Mouse (Mus musculus) midbrain, postnatal 0 days (tissue): ENCODE results near the gene Dgkq. TPM values are rescaled to one million over a fixed set of nuclear protein-coding genes. Genes with fewer than 3 reads are reported as not detected.
A peak's percentile ranks its signal among the peaks of the same experiment; 100 is the strongest.

Experiments used
- ATAC-seq: fragments of 200-750 bp; cut with Nextera tagmentation; 2 replicates; pipeline ENCODE4 v1.8.0; 2017; ENCODE audit warnings: moderate number of reproducible peaks, mild to moderate bottlenecking, moderate TSS enrichment, moderate library complexity; ENCODE audit not compliant: low FRiP score
- DNase-seq: peaks from one replicate; pipeline ENCODE4 v3.0.0-alpha.2; 2015; ENCODE audit warnings: low spot score
- H3K27ac ChIP-seq: fragments of 300-500 bp; sonication (generic); 2 replicates; pipeline ENCODE4 v1.5.1; 2014; ENCODE audit warnings: low read depth, mild to moderate bottlenecking, low read length, mixed read lengths
- H3K27me3 ChIP-seq: fragments of 300-500 bp; sonication (generic); 2 replicates; pipeline ENCODE4 v1.6.1; 2014; ENCODE audit warnings: low read length, control low read depth, mixed read lengths; ENCODE audit not compliant: insufficient read depth
- H3K36me3 ChIP-seq: fragments of 300-500 bp; sonication (generic); 2 replicates; pipeline ENCODE4 v1.6.1; 2014; ENCODE audit warnings: low read length, control low read depth, mixed read lengths; ENCODE audit not compliant: insufficient read depth
- H3K4me1 ChIP-seq: fragments of 300-500 bp; sonication (generic); 2 replicates; pipeline ENCODE4 v1.6.1; 2014; ENCODE audit warnings: mild to moderate bottlenecking, control low read depth, antibody characterized with exemption, low read length, mixed read lengths; ENCODE audit not compliant: insufficient read depth
- H3K4me2 ChIP-seq: fragments of 300-500 bp; sonication (generic); 2 replicates; pipeline ENCODE4 v1.6.1; 2014; ENCODE audit warnings: low read depth, mild to moderate bottlenecking, low read length, mixed read lengths; ENCODE audit not compliant: poor library complexity, severe bottlenecking
- H3K4me3 ChIP-seq: fragments of 300-500 bp; sonication (generic); 2 replicates; pipeline ENCODE4 v1.5.1; 2014; ENCODE audit warnings: low read depth, mild to moderate bottlenecking, low read length, moderate library complexity
- H3K9ac ChIP-seq: fragments of 300-500 bp; sonication (generic); replicated peaks from 2 replicates; pipeline ENCODE4 v1.6.1; 2014; ENCODE audit warnings: mild to moderate bottlenecking, low read length, moderate library complexity, mixed read lengths; ENCODE audit not compliant: poor library complexity, severe bottlenecking
- H3K9me3 ChIP-seq: fragments of 300-500 bp; sonication (generic); 2 replicates; pipeline ENCODE4 v1.6.1; 2016; ENCODE audit warnings: low read length, control low read depth
- CTCF ChIP-seq: IDR thresholded peaks from 2 replicates; pipeline ENCODE4 v1.5.1; 2016; ENCODE audit warnings: antibody characterized with exemption, mild to moderate bottlenecking
- WGBS: fragments of 180-500 bp; shearing (Covaris S2); extraction: QIAGEN DNeasy Blood & Tissue Kit; methylation state at CpG from one replicate; pipeline ENCODE4 v1.1.7; 2014; 5-methylcytosine and 5-hydroxymethylcytosine counted together
- polyA plus RNA-seq: library from polyadenylated mRNA; unstranded; fragments of >200 nt; fragmentation: Nextera tagmentation; extraction: Ambion mirVana; gene quantifications from 2 replicates; pipeline ENCODE4 v1.2.1, GENCODE M21; 2015
- total RNA-seq: library from RNA; depleted of rRNA; stranded (reverse); fragments of >200 nt; gene quantifications from 2 replicates; pipeline ENCODE4 v1.2.3, GENCODE M21; 2014

Gene Dgkq
- total and polyA plus RNA-seq, 2 experiments from 2014 or later: 23.7 to 45.4 TPM

- Histone ChIP-seq H3K27ac (no peak overlapping the region), H3K27me3 (no peaks in the 10 kb centered on the region), H3K4me2 (no peak overlapping the region), H3K36me3 (peaks cover 7% of the 10 kb centered on the region), H3K9me3 (no peaks in the 10 kb centered on the region), H3K4me3 (no peak overlapping the region), H3K4me1 (peaks cover 17% of the 10 kb centered on the region), H3K9ac (no peak overlapping the region)
- WGBS: 79% methylated on average over 2 of the region's 2 CpGs
- DNase-seq: no peak
- TF ChIP-seq CTCF: no peak
- no peak for ATAC-seq
Measured at GRCm38 (mm10) chr5:108674624-108675023, 5.2 kb upstream of the Dgkq start.

- H3K27ac ChIP-seq: no peak overlapping the region
- 97% methylated on average over 12 of the region's 12 CpGs for WGBS
Measured at GRCm38 (mm10) chr5:108671757-108672156, 2.3 kb upstream of the Dgkq start.

GRCm38 (mm10) chr5:108670785-108671184, 1.3 kb upstream of the Dgkq start:
- Histone ChIP-seq H3K4me2 (no peak overlapping the region), H3K4me1 (peaks cover 5% of the 10 kb centered on the region; the same call in 1 of the 2 replicates), H3K9me3 (no peaks in the 10 kb centered on the region), H3K27me3 (no peaks in the 10 kb centered on the region), H3K4me3 (no peak overlapping the region), H3K36me3 (peaks cover 7% of the 10 kb centered on the region), H3K27ac (no peak overlapping the region), H3K9ac (no peak overlapping the region)
- ATAC-seq (no peak), DNase-seq (no peak)
- TF ChIP-seq CTCF: peak; percentile 57

More at GRCm38 (mm10) chr5:108671757-108672156, 2.3 kb upstream of the Dgkq start:
- Histone ChIP-seq H3K4me1 (peaks cover 10% of the 10 kb centered on the region), H3K9ac (no peak overlapping the region), H3K9me3 (no peaks in the 10 kb centered on the region), H3K4me2 (no peak overlapping the region), H3K36me3 (peaks cover 7% of the 10 kb centered on the region), H3K27me3 (no peaks in the 10 kb centered on the region), H3K4me3 (no peak overlapping the region)
- ATAC-seq (no peak), DNase-seq (no peak)
- peak; percentile 27 for TF ChIP-seq CTCF

- no peaks in the 10 kb centered on the region for H3K27me3 ChIP-seq
- no peak overlapping the region for H3K4me3 ChIP-seq
- H3K9me3 ChIP-seq: no peaks in the 10 kb centered on the region
- H3K4me1 ChIP-seq: peaks cover 5% of the 10 kb centered on the region; the same call in 1 of the 2 replicates
- TF ChIP-seq CTCF: no peak
- DNase-seq (no peak), ATAC-seq (no peak)
- peak overlapping the region; percentile 91; the same call in 1 of the 2 replicates for H3K27ac ChIP-seq
- peak overlapping the region; percentile 70; the same call in 1 of the 2 replicates for H3K9ac ChIP-seq
- WGBS: 82% methylated on average over 9 of the region's 9 CpGs
- peaks cover 7% of the 10 kb centered on the region for H3K36me3 ChIP-seq
- peak overlapping the region; percentile 66 for H3K4me2 ChIP-seq
Measured at GRCm38 (mm10) chr5:108669986-108670385, 514 bp upstream of the Dgkq start.

- ATAC-seq: no peak; the same call in 1 of the 2 replicates
Measured at GRCm38 (mm10) chr5:108668387-108668932, 1.0 kb downstream of the Dgkq start.

GRCm38 (mm10) chr5:108667370-108667769, 2.1 kb downstream of the Dgkq start:
- H3K27me3 ChIP-seq: no peaks in the 10 kb centered on the region
- H3K4me3 ChIP-seq: no peak overlapping the region
- peaks cover 5% of the 10 kb centered on the region; the same call in 1 of the 2 replicates for H3K4me1 ChIP-seq
- no peak for DNase-seq
- TF ChIP-seq CTCF: no peak
- no peak overlapping the region for H3K9ac ChIP-seq
- H3K36me3 ChIP-seq: peaks cover 4% of the 10 kb centered on the region
- 86% methylated on average over 2 of the region's 2 CpGs for WGBS
- H3K27ac ChIP-seq: no peak overlapping the region
- no peak overlapping the region for H3K4me2 ChIP-seq
- no peaks in the 10 kb centered on the region for H3K9me3 ChIP-seq
- no peak for ATAC-seq

More at GRCm38 (mm10) chr5:108668387-108668932, 1.0 kb downstream of the Dgkq start:
- TF ChIP-seq CTCF: no peak
- Histone ChIP-seq H3K9ac (peak overlapping the region; percentile 70; the same call in 1 of the 2 replicates), H3K4me2 (peak overlapping the region; percentile 66), H3K9me3 (no peaks in the 10 kb centered on the region), H3K36me3 (peaks cover 7% of the 10 kb centered on the region), H3K27ac (peak overlapping the region; percentile 91), H3K4me1 (peaks cover 5% of the 10 kb centered on the region; the same call in 1 of the 2 replicates), H3K27me3 (no peaks in the 10 kb centered on the region), H3K4me3 (peak overlapping the region; percentile 47)
- 8% methylated on average over 3 of the region's 3 CpGs for WGBS
- DNase-seq: no peak
